Mouse (Mus musculus): Measurements from ENCODE around the gene Pfpl.

The Pfpl gene

GRCm38 (mm10) chr19:12427605-12428004 is at the start of gene Pfpl:
Pfpl (plus strand) TSS chr19:12427905.
- in situ Hi-C loops (cut with MboI; ENCODE audit: low sequenced_read_pairs): no loop called here

GRCm38 (mm10) chr19:12386979-12387378 is 40.7 kb upstream of the Pfpl start, which contains the start of gene Olfr1440:
Olfr1440 (plus strand) TSS chr19:12387279.
- in situ Hi-C loops (cut with MboI; ENCODE audit: low sequenced_read_pairs): no loop called here

- in situ Hi-C loops (cut with MboI; ENCODE audit: low sequenced_read_pairs): no loop called here
These were observed 14.0 kb upstream of the Pfpl start for GRCm38 (mm10) chr19:12413737-12414136.

- in situ Hi-C loops (cut with MboI; ENCODE audit: low sequenced_read_pairs): no loop called here
These were observed 10.3 kb upstream of the Pfpl start, which contains the start of gene Olfr1441 for GRCm38 (mm10) chr19:12417361-12417760. Olfr1441 (plus strand) TSS chr19:12417433.

- in situ Hi-C loops (cut with MboI; ENCODE audit: low sequenced_read_pairs): no loop called here
These were observed 9.4 kb upstream of the Pfpl start for GRCm38 (mm10) chr19:12418312-12418711.

- in situ Hi-C loops (cut with MboI; ENCODE audit: low sequenced_read_pairs): no loop called here
These were observed 7.2 kb upstream of the Pfpl start for GRCm38 (mm10) chr19:12420555-12420954.

- in situ Hi-C loops (cut with MboI; ENCODE audit: low sequenced_read_pairs): no loop called here
These were observed 6.0 kb upstream of the Pfpl start for GRCm38 (mm10) chr19:12421680-12422079.

GRCm38 (mm10) chr19:12427101-12427500 is 604 bp upstream of the Pfpl start:
- in situ Hi-C loops (cut with MboI; ENCODE audit: low sequenced_read_pairs): no loop called here

GRCm38 (mm10) chr19:12433033-12433432 is 5.3 kb downstream of the Pfpl start:
- in situ Hi-C loops (cut with MboI; ENCODE audit: low sequenced_read_pairs): loop anchor here (10.0 kb wide), 1 partner anchor 62 kb away; no protein-coding TSS in a partner anchor

- in situ Hi-C loops (cut with MboI; ENCODE audit: low sequenced_read_pairs): loop anchor here (10.0 kb wide), 1 partner anchor 60 kb away; no protein-coding TSS in a partner anchor
These were observed 7.3 kb downstream of the Pfpl start for GRCm38 (mm10) chr19:12435011-12435416.

GRCm38 (mm10) chr19:12435750-12436524 is 8.2 kb downstream of the Pfpl start:
- in situ Hi-C loops (cut with MboI; ENCODE audit: low sequenced_read_pairs): loop anchor here (10.0 kb wide), 1 partner anchor 59 kb away; no protein-coding TSS in a partner anchor

- in situ Hi-C loops (cut with MboI; ENCODE audit: low sequenced_read_pairs): loop anchor here (10.0 kb wide), 1 partner anchor 55 kb away; no protein-coding TSS in a partner anchor
These were observed 11.9 kb downstream of the Pfpl start for GRCm38 (mm10) chr19:12439581-12439980.

GRCm38 (mm10) chr19:12440103-12440725 is 12.5 kb downstream of the Pfpl start:
- in situ Hi-C loops (cut with MboI; ENCODE audit: low sequenced_read_pairs): no loop called here

- in situ Hi-C loops (cut with MboI; ENCODE audit: low sequenced_read_pairs): no loop called here
These were observed 14.9 kb downstream of the Pfpl start for GRCm38 (mm10) chr19:12442560-12442959.

GRCm38 (mm10) chr19:12445014-12445413 is 17.3 kb downstream of the Pfpl start:
- in situ Hi-C loops (cut with MboI; ENCODE audit: low sequenced_read_pairs): no loop called here

GRCm38 (mm10) chr19:12457401-12458066 is 29.8 kb downstream of the Pfpl start:
- in situ Hi-C loops (cut with MboI; ENCODE audit: low sequenced_read_pairs): no loop called here

- in situ Hi-C loops (cut with MboI; ENCODE audit: low sequenced_read_pairs): no loop called here
These were observed 31.8 kb downstream of the Pfpl start for GRCm38 (mm10) chr19:12459516-12459915.

GRCm38 (mm10) chr19:12460282-12461249 is 32.9 kb downstream of the Pfpl start, which contains the start of gene Mpeg1:
Mpeg1 (plus strand) TSS chr19:12460779.
- in situ Hi-C loops (cut with MboI; ENCODE audit: low sequenced_read_pairs): no loop called here

- in situ Hi-C loops (cut with MboI; ENCODE audit: low sequenced_read_pairs): no loop called here
These were observed 35.4 kb downstream of the Pfpl start for GRCm38 (mm10) chr19:12462851-12463721.
